Mouse (Mus musculus): Measurements from ENCODE around the gene Mrpl9.

DNA sequence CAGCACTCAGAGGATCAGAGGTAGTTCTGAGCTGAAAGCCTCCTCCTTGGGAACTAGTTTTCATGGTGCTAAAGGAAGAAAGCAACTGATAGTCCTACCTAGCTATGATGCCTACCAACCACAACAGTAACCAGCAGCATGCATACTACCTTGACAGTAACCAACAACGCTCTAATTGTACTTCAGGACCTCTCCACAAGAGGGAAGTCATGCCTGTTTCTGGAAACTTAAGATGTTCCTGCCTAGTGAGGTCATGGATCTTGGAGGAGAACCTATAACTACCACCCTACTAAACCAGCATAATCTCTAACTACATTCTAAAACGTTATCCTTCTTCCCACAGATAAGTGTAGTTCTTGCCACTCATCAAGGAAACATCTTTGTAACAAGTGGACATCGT, 1.9 kb upstream of the Mrpl9 start:
- TF ChIP-seq MYOG (IDR thresholded peaks at IDR 0.05; ENCODE audit: control insufficient read depth, extremely low read depth, insufficient read length), result no peak
- no peak for TF ChIP-seq CTCF (IDR thresholded peaks at IDR 0.05; ENCODE audit: control insufficient read depth, insufficient read depth, insufficient read length)

Measured in C2C12 (cell line).